8 mouse cellular contexts compared by ENCODE assay signal in genomic region chr7:138827812-138828211, GRCm38 (mm10). TPM values are rescaled to one million over a fixed set of nuclear protein-coding genes. Genes with fewer than 3 reads are reported as not detected.
A peak's percentile ranks its signal among the peaks of the same experiment; 100 is the strongest.
DNase-seq lines count a peak whose midpoint lies in the region; ATAC-seq and TF ChIP-seq lines count a peak whose summit lies in the region.

No protein-coding gene starts in this region.

- no peak for TF ChIP-seq POLR2A in olfactory bulb, adult 2 months (IDR thresholded peaks at IDR 0.05; ENCODE audit: insufficient read depth, low read depth, low read length)

- no peaks in the 10 kb centered on the region for H3K36me3 ChIP-seq in limb, embryonic 10.5 days

- peak; percentile 88 for ATAC-seq in granulocyte monocyte progenitor cell, adult 5-6 weeks (replicated peaks; ENCODE audit: poor library complexity, severe bottlenecking)

- peaks cover 10% of the 10 kb centered on the region for H3K4me1 ChIP-seq in limb, embryonic 10.5 days
- no peaks in the 10 kb centered on the region for H3K4me1 ChIP-seq in olfactory bulb, adult 2 months (ENCODE audit: control insufficient read depth, insufficient read depth, low read length)

- TF ChIP-seq CTCF in olfactory bulb, adult 2 months (IDR thresholded peaks at IDR 0.05; ENCODE audit: insufficient read depth, low read depth, low read length), result peak; percentile 90

- DNase-seq in layer of hippocampus, adult 11-12 months (ENCODE audit: low spot score), result peak; percentile 45
- no peak for DNase-seq in layer of hippocampus, adult 9-11 months
- DNase-seq in MN1 (ENCODE audit: low spot score), result peak; percentile 84
- peak; percentile 88 to 90 for DNase-seq in cerebellum, postnatal 10 days
- peak; percentile 86 for DNase-seq in limb, embryonic 10.5 days (ENCODE audit: low spot score)
- DNase-seq in urinary bladder, postnatal 14 days (ENCODE audit: low spot score), result peak; percentile 65

- 16% methylated on average over 11 of the region's 11 CpGs for WGBS in limb, embryonic 10.5 days
- 16% methylated on average over 11 of the region's 11 CpGs for WGBS in olfactory bulb, adult 2 months

- H3K4me3 ChIP-seq in limb, embryonic 10.5 days, result no peak overlapping the region
- H3K4me3 ChIP-seq in olfactory bulb, adult 2 months (ENCODE audit: insufficient read depth, low read depth, low read length), result no peak overlapping the region

- no peaks in the 10 kb centered on the region for H3K27me3 ChIP-seq in limb, embryonic 10.5 days (ENCODE audit: low read depth, poor library complexity, severe bottlenecking)

- H3K27ac ChIP-seq in limb, embryonic 10.5 days, result no peak overlapping the region
- H3K27ac ChIP-seq in olfactory bulb, adult 2 months (ENCODE audit: insufficient read depth, low read depth, low read length), result no peak overlapping the region

- no peaks in the 10 kb centered on the region for H3K9me3 ChIP-seq in limb, embryonic 10.5 days (replicated peaks)

RNA-seq across cellular contexts. Expression of gene Ppp2r2d, which starts 18.1 kb away (rescaled TPM):
- 19.8 and 26.9 TPM in 2 replicates for total RNA-seq in granulocyte monocyte progenitor cell, adult 5-6 weeks (2014; fragmentation: Nextera tagmentation)
- total RNA-seq in granulocyte monocyte progenitor cell, adult 5-6 weeks (2017), result 29.8 and 41.5 TPM in 2 replicates
- polyA plus RNA-seq in limb, embryonic 10.5 days (2016; fragmentation: Nextera tagmentation; extraction: Ambion mirVana), result 50.9 and 51.9 TPM in 2 replicates
- not detected in 2 replicates for polyA plus RNA-seq in olfactory bulb, adult 2 months (2012; ENCODE audit: insufficient read depth, insufficient read length, low replicate concordance, missing spikeins)

RNA-seq across cellular contexts. Expression of gene Mapk1ip1, which starts 18.3 kb away (rescaled TPM):
- total RNA-seq in granulocyte monocyte progenitor cell, adult 5-6 weeks (2014; fragmentation: Nextera tagmentation), result 22.2 and 24.3 TPM in 2 replicates
- total RNA-seq in granulocyte monocyte progenitor cell, adult 5-6 weeks (2017), result 4.6 and 8.6 TPM in 2 replicates
- polyA plus RNA-seq in limb, embryonic 10.5 days (2016; fragmentation: Nextera tagmentation; extraction: Ambion mirVana), result 8.0 and 9.4 TPM in 2 replicates
- polyA plus RNA-seq in olfactory bulb, adult 2 months (2012; ENCODE audit: insufficient read depth, insufficient read length, low replicate concordance, missing spikeins), result not detected in 2 replicates
